Mouse (Mus musculus) lung, adult 2 months (tissue): ENCODE results near the gene Cacna1c.

ENCODE experiments used
- CTCF ChIP-seq: fragments of 200-500 bp; IDR thresholded peaks from 2 replicates; pipeline ENCODE4 v1.5.1; 2011; ENCODE audit warnings: mild to moderate bottlenecking, low read length, control low read depth; ENCODE audit not compliant: insufficient read depth
- POLR2A ChIP-seq: fragments of 200-500 bp; IDR thresholded peaks from 2 replicates; pipeline ENCODE4 v1.6.1; 2011; ENCODE audit warnings: low read depth, mild to moderate bottlenecking, control low read depth, low read length, borderline replicate concordance; ENCODE audit errors: extremely low read depth

DNA sequence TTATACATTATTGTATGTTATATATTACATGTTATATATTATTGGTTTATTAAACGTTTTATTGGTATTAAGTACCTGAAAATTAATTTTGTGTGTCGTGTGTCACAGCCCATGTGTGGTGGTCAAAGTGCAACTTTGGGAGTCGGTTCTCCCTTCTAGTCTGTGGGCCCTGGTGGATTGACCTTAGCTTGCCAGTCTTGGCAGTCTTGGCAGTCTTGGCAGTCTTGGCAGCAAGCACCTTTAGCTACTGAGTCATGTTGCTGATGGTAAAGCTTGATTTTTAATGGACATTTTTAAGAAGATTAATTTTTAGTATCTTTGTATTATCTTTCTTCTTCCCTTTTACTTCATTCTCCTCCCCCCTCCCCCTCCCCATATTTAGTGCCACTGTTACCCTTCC is 574.8 kb downstream of the Cacna1c start:
- TF ChIP-seq CTCF = no peak
- TF ChIP-seq POLR2A = no peak
